ENCODE assay signal across 8 mouse cellular contexts in the genomic region with DNA sequence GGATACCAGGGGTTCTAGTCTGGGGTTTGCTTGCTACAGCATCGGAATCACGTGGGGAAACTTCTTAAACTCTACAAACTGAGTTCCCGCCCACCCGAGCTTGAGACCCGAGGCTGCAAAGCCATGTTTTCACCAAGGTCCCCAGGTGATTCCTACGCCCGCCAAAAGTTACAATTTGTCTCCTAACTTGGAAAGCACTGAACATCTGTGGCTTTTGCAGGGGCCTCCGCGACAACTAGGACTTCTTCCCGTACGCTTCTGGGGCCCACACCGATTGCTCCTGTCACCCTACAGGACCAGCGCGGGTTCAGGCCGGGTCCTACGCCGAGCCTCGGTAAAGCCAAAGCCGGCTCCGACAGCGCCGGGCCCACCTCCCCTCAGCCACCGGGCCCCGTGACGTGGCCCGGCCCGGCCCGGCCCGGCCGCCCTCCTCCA. TPM values are rescaled to one million over a fixed set of nuclear protein-coding genes. Genes with fewer than 3 reads are reported as not detected.
A peak's percentile ranks its signal among the peaks of the same experiment; 100 is the strongest.
DNase-seq lines count a peak whose midpoint lies in the region; ATAC-seq and TF ChIP-seq lines count a peak whose summit lies in the region.

No protein-coding gene starts in this region.

- 1% methylated on average over 29 of the region's 30 CpGs for WGBS in heart, embryonic 14.5 days
- WGBS in forebrain, embryonic 10.5 days: under 1% methylated on average over 30 of the region's 30 CpGs
- 1% methylated on average over 30 of the region's 30 CpGs for WGBS in limb, embryonic 15.5 days

- in situ Hi-C loops in ES-E14 (cut with MboI; ENCODE audit: low sequenced_read_pairs in 2 of 2, unreplicated experiment in 2 of 2): loop anchor here in 1 of 2 experiments (10.0 kb wide), 1 partner anchor 222 kb away; no protein-coding TSS in a partner anchor

- no peak for DNase-seq in heart, postnatal 36 days
- DNase-seq in ES-E14 (ENCODE audit: low read depth, low spot score): peak; percentile 35
- no peak for DNase-seq in forebrain, embryonic 10.5 days (ENCODE audit: extremely low spot score, low spot score)
- DNase-seq in urinary bladder, postnatal 25 days (ENCODE audit: low spot score): no peak
- no peak for DNase-seq in urinary bladder, adult 18-20 months (ENCODE audit: low spot score in 2 of 2)

- H3K36me3 ChIP-seq in heart, embryonic 14.5 days (ENCODE audit: control insufficient read depth, insufficient read depth, low read length): no peaks in the 10 kb centered on the region
- H3K36me3 ChIP-seq in ES-E14 (ENCODE audit: control insufficient read depth, insufficient read depth, low read length, poor library complexity, severe bottlenecking): no peaks in the 10 kb centered on the region
- no peaks in the 10 kb centered on the region for H3K36me3 ChIP-seq in forebrain, embryonic 10.5 days (replicated peaks)
- H3K36me3 ChIP-seq in limb, embryonic 15.5 days: no peaks in the 10 kb centered on the region

- H3K4me2 ChIP-seq in heart, embryonic 14.5 days (ENCODE audit: low read length): peak overlapping the region; percentile 81
- H3K4me2 ChIP-seq in limb, embryonic 15.5 days: peak overlapping the region; percentile 69

- intact Hi-C loops in heart, postnatal 36 days (cut with DNase I): loop anchor here (2.0 to 10.0 kb wide), 4 partner anchors 84 to 412 kb away; a partner anchor contains a TSS

- no peaks in the 10 kb centered on the region for H3K27me3 ChIP-seq in heart, embryonic 14.5 days (ENCODE audit: control insufficient read depth, insufficient read depth, low read length)
- no peaks in the 10 kb centered on the region for H3K27me3 ChIP-seq in forebrain, embryonic 10.5 days (ENCODE audit: poor library complexity, severe bottlenecking)
- H3K27me3 ChIP-seq in limb, embryonic 15.5 days: no peaks in the 10 kb centered on the region

- H3K4me1 ChIP-seq in heart, embryonic 14.5 days (ENCODE audit: control insufficient read depth in 2 of 2, insufficient read depth in 2 of 2, low read length in 2 of 2): peaks cover 4 to 13% of the 10 kb centered on the region in 2 experiments; a peak in 3 of 4 replicates
- no peaks in the 10 kb centered on the region; a peak in 1 of 4 replicates for H3K4me1 ChIP-seq in ES-E14 (ENCODE audit: control insufficient read depth in 2 of 2, insufficient read depth in 2 of 2, low read length in 2 of 2, poor library complexity in 1 of 2)
- peaks cover 15% of the 10 kb centered on the region for H3K4me1 ChIP-seq in forebrain, embryonic 10.5 days
- peaks cover 16% of the 10 kb centered on the region for H3K4me1 ChIP-seq in limb, embryonic 15.5 days

- no peaks in the 10 kb centered on the region for H3K9me3 ChIP-seq in heart, embryonic 14.5 days (ENCODE audit: control insufficient read depth, low read length)
- H3K9me3 ChIP-seq in ES-E14 (ENCODE audit: control insufficient read depth, insufficient read depth, low read depth, low read length): no peaks in the 10 kb centered on the region
- no peaks in the 10 kb centered on the region for H3K9me3 ChIP-seq in forebrain, embryonic 10.5 days
- no peaks in the 10 kb centered on the region for H3K9me3 ChIP-seq in limb, embryonic 15.5 days

- H3K4me3 ChIP-seq in heart, embryonic 14.5 days (ENCODE audit: control insufficient read depth in 1 of 2, insufficient read depth in 1 of 2, low read depth in 1 of 2, low read length in 2 of 2): peak overlapping the region; percentile 77 to 97
- peak overlapping the region; percentile 76 to 84 for H3K4me3 ChIP-seq in ES-E14 (ENCODE audit: insufficient read depth in 1 of 2, low read depth in 1 of 2, low read length in 2 of 2, poor library complexity in 1 of 2, severe bottlenecking in 1 of 2)
- H3K4me3 ChIP-seq in forebrain, embryonic 10.5 days: peak overlapping the region; percentile 86
- peak overlapping the region; percentile 99 for H3K4me3 ChIP-seq in limb, embryonic 15.5 days

- H3K27ac ChIP-seq in heart, embryonic 14.5 days (replicated peaks in 1 of 2; ENCODE audit: control insufficient read depth in 1 of 2, insufficient read depth in 1 of 2, low read depth in 2 of 2, low read length in 2 of 2): peak overlapping the region; percentile 57 to 78
- H3K27ac ChIP-seq in ES-E14 (ENCODE audit: insufficient read depth, low read depth, low read length, poor library complexity, severe bottlenecking): no peak overlapping the region
- H3K27ac ChIP-seq in forebrain, embryonic 10.5 days: peak overlapping the region; percentile 89
- H3K27ac ChIP-seq in limb, embryonic 15.5 days: peak overlapping the region; percentile 93

- peak; percentile 42; the same call in 1 of the 2 replicates for ATAC-seq in heart, embryonic 14.5 days (ENCODE audit: insufficient number of reproducible peaks, insufficient read depth, low FRiP score, low read depth)
- no peak; the same call in 1 of the 2 replicates for ATAC-seq in limb, embryonic 15.5 days (ENCODE audit: insufficient number of reproducible peaks, low FRiP score, low TSS enrichment, low read depth)
- peak; percentile 8; the same call in 1 of the 2 replicates for ATAC-seq in neutrophil, adult 5-6 weeks (ENCODE audit: extremely low read depth, insufficient number of reproducible peaks, low FRiP score, poor library complexity, severe bottlenecking)

- H3K9ac ChIP-seq in heart, embryonic 14.5 days (ENCODE audit: low read length): peak overlapping the region; percentile 96
- H3K9ac ChIP-seq in ES-E14 (ENCODE audit: insufficient read depth, low read depth, low read length, poor library complexity, severe bottlenecking): peak overlapping the region; percentile 70
- peak overlapping the region; percentile 91 for H3K9ac ChIP-seq in limb, embryonic 15.5 days

TF ChIP-seq in ES-E14, 5 proteins besides CTCF, POLR2A, EP300 and RAD21:
- TF ChIP-seq HCFC1 (IDR thresholded peaks at IDR 0.05; ENCODE audit: borderline replicate concordance, insufficient read depth, low read length) (no peak), CHD2 (IDR thresholded peaks at IDR 0.05; ENCODE audit: low read depth, low read length) (no peak), MAFK (IDR thresholded peaks at IDR 0.05; ENCODE audit: insufficient read depth, low read depth, low read length) (no peak), ZC3H11A (IDR thresholded peaks at IDR 0.05; ENCODE audit: borderline replicate concordance, low read depth, low read length) (no peak), ZNF384 (IDR thresholded peaks at IDR 0.05; ENCODE audit: low read depth, low read length) (no peak)

RNA-seq across cellular contexts. Expression of a gene that starts 0.5 kb away (rescaled TPM):
- polyA plus RNA-seq in heart, embryonic 14.5 days (2014; fragmentation: Nextera tagmentation; extraction: Ambion mirVana): 72.6 and 73.0 TPM in 2 replicates
- 10 to 100 TPM; 82.7 to 86.9 TPM for total RNA-seq in heart, postnatal 36 days (2021)
- 50.8 and 88.3 TPM in 2 replicates for total RNA-seq in ES-E14 (2012; rRNA removed)
- polyA plus RNA-seq in forebrain, embryonic 10.5 days (2016; fragmentation: Nextera tagmentation; extraction: Ambion mirVana): 70.7 and 71.2 TPM in 2 replicates
- polyA plus RNA-seq in limb, embryonic 15.5 days (2015; fragmentation: Nextera tagmentation; extraction: Ambion mirVana): 105 and 118 TPM in 2 replicates
- total RNA-seq in neutrophil, adult 5-6 weeks (2017): 103 and 104 TPM in 2 replicates

RNA-seq across cellular contexts. Expression of a gene that starts 0.5 kb away (rescaled TPM):
- polyA plus RNA-seq in heart, embryonic 14.5 days (2014; fragmentation: Nextera tagmentation; extraction: Ambion mirVana): 2.5 and 2.9 TPM in 2 replicates
- 1 to 10 TPM in 1 of 2 experiments, under 1 TPM in 1; 0.76 to 1.4 TPM for total RNA-seq in heart, postnatal 36 days (2021)
- 8.4 and 13.9 TPM in 2 replicates for total RNA-seq in ES-E14 (2012; rRNA removed)
- 3.1 TPM in 2 replicates for polyA plus RNA-seq in forebrain, embryonic 10.5 days (2016; fragmentation: Nextera tagmentation; extraction: Ambion mirVana)
- 6.3 and 7.7 TPM in 2 replicates for polyA plus RNA-seq in limb, embryonic 15.5 days (2015; fragmentation: Nextera tagmentation; extraction: Ambion mirVana)
- total RNA-seq in neutrophil, adult 5-6 weeks (2017): 0.37 and 0.47 TPM in 2 replicates
